Mouse (Mus musculus) right cerebral cortex, postnatal 10 days (tissue): Measurements from ENCODE around the gene Mylpf.
"Not testable (repeated sequence)": the region's sequence is repeated elsewhere in the genome, so short reads cannot be mapped to it uniquely, and the experiment has no call there.

Experiments used
- DNase-seq, 2 experiments: peaks; one replicate each; pipeline ENCODE4 v3.0.0; 2021; ENCODE audit warnings: low spot score in 2 of 2

Gene Mylpf

GRCm38 (mm10) chr7:127208553-127209438 is at the start of gene Mylpf:
TSS of gene Mylpf (plus strand) at chr7:127208890.
- DNase-seq: peak; percentile 96 to 98

DNA sequence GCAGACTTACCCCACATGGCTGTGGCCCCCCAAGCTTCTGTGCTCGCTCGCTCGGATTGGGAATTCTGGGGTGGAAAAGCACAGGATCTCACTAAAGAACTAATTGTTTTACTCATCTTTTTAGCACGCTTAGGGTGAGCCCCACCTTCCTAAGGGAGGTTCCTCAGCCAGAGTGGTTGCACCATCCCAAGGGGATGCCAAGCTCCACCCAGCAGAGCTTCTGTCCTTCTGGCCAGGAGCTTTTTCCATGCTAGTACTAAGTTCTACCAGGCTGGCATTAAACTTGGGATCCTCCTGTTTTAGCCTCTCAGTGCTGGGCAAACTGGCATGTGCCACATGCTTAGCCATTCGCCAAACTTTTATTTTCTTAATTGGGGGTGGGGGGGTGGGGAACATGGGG is 46.1 kb upstream of the Mylpf start:
- no peak for DNase-seq

DNA sequence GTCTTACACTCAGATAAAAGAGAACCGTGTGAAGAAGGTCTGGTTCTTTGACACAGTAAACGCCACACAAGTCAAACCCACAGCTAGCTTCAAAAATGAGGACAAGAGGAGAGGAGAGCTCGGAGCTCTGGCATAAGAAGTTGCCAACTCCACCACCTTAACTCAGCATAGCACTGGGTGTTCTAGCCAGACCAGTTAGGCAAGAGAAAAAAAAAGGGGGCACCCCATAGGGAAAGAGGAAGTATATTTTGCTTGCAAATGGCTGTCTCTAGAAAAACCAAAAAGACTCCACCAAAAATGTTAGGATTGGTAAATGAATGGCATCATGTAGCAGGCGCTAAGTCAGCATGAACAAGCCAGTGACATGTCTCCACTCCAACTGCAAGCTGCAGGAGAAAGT is 44.7 kb upstream of the Mylpf start:
- DNase-seq: no peak

GRCm38 (mm10) chr7:127165607-127166493 is 42.8 kb upstream of the Mylpf start:
- no peak for DNase-seq

DNA sequence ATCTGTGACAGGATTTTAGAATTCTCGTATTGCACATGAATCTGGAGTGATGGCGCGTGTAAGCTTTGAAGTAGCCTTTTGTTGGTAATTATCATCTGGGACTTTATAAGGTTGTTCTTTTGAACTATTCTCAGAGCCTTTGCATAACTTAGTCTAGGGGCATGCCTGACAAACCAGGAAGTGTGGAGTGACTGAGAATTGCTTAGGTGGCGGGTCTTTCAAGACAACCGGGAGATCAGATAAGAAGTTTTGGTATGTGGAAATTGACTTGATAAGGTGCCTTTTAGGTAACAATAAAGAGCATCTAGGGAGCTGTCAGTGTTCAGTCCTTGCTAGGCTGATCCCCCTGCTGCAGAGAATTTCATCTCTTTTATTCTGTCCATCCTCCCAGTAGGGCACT is 42.2 kb upstream of the Mylpf start:
- no peak for DNase-seq

GRCm38 (mm10) chr7:127176937-127177336 is 31.8 kb upstream of the Mylpf start:
- no peak for DNase-seq

DNA sequence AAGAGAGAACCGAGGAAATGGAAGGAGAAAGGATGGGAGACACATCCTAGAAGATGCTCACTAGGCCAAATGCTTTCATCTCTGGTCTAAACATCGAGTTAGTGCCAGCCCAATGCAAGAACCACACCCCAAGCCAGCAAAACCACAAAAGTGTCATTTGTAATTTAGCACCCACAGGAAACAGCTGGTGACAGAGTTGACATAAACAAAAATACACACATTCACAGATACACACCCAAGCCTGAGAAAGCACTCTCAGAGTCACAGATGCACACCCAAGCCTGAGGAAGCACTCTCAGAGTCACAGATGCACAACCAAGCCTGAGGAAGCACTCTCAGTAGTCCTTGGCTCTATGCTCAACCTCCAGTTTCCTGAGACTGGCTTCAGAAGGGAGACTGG is 27.9 kb upstream of the Mylpf start:
- no peak for DNase-seq

GRCm38 (mm10) chr7:127181724-127182123 is 27.0 kb upstream of the Mylpf start:
- not testable (repeated sequence) for DNase-seq

GRCm38 (mm10) chr7:127183345-127183744 is 25.3 kb upstream of the Mylpf start:
- DNase-seq: no peak

- no peak for DNase-seq
These were observed 24.9 kb upstream of the Mylpf start for GRCm38 (mm10) chr7:127183828-127184227.

GRCm38 (mm10) chr7:127184720-127185119 is 24.0 kb upstream of the Mylpf start:
- DNase-seq: no peak

DNA sequence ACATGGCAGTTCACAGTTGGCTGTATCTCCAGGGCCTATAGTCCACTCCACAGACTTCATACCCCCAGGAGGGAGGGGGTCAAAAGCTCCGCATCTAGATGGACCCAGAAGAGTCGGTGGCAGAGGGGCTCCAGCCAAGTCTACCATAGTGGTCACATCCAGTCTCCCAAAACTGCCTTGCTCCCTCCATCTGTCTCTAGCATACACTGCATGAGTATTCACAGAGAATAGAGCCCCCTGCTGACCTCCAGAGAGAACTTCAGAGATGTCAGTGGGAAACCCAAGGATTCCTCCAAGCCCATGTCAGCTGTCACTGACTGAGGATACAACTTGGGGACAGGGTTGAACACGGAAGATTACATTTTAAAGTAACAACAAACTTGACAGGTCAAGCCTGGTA is 23.1 kb upstream of the Mylpf start:
- DNase-seq: no peak

DNA sequence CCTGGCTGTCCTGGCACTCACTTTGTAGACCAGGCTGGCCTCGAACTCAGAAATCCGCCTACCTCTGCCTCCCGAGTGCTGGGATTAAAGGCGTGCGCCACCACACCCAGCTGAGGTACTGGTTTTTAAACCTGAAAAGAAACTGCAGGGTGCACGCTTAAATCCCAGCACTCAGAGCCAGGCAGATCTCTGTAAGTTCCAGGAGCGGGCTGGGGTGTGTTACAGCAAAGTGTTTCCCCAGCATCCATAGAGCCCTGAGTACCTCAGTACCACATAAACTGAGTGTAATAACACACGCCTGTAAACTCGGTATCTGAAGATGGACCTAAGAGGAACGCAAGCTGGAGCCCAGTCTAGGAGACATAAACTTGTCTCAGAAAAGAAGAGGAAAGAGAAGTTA is 21.3 kb upstream of the Mylpf start:
- no peak for DNase-seq

- no peak for DNase-seq
These were observed 20.1 kb upstream of the Mylpf start for GRCm38 (mm10) chr7:127188305-127189276.

DNA sequence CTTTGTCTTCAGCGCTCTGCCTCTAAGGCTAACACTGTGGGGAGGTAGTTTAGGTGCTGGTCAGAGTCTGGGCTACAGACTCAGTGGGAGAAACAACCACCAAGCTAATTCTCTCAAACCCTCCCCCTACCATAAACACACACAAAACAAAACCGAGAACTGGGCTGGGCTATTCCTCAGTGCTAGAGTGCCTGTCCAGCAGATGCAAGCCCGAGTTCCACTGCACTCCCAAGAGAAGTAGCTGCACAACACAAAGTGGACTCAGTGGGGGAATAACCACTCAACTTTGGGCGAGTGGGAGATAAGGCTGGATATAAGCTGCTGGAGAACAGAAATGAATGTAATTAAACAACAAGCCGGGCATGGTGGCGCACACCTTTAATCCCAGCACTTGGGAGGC is 18.0 kb upstream of the Mylpf start:
- no peak for DNase-seq

- no peak for DNase-seq
These were observed 15.7 kb upstream of the Mylpf start for GRCm38 (mm10) chr7:127192989-127193388.

GRCm38 (mm10) chr7:127194011-127194632 is 14.6 kb upstream of the Mylpf start:
- DNase-seq: no peak

GRCm38 (mm10) chr7:127194633-127195029 is 14.1 kb upstream of the Mylpf start:
- no peak for DNase-seq

GRCm38 (mm10) chr7:127195544-127196295 is 13.0 kb upstream of the Mylpf start, which contains the start of gene Cd2bp2:
TSS of gene Cd2bp2 (minus strand) at chr7:127196050.
- DNase-seq: peak; percentile 98 to 99

GRCm38 (mm10) chr7:127196484-127196883 is 12.2 kb upstream of the Mylpf start:
- DNase-seq: no peak
